Mouse (Mus musculus): ENCODE data around the gene Plekha7. TPM values are rescaled to one million over a fixed set of nuclear protein-coding genes. Genes with fewer than 3 reads are reported as not detected.

Gene Plekha7
- polyA plus RNA-seq, 1 experiment from 2014 or later: 17.4 TPM

Other genes starting within 250 kb of the Plekha7 start
- gene Gm4353, start 223.7 kb downstream of the Plekha7 start, polyA plus RNA-seq (2015; fragmentation: Nextera tagmentation; extraction: Ambion mirVana): 0.46 and 3.0 TPM in 2 replicates
- gene Rps13, start 25.8 kb upstream of the Plekha7 start, polyA plus RNA-seq (2015; fragmentation: Nextera tagmentation; extraction: Ambion mirVana): 728 and 831 TPM in 2 replicates
- 26.4 TPM in 2 replicates for gene Pik3c2a, start 135.1 kb upstream of the Plekha7 start, polyA plus RNA-seq (2015; fragmentation: Nextera tagmentation; extraction: Ambion mirVana)
- 28.6 and 29.7 TPM in 2 replicates for gene Nucb2, start 196.0 kb upstream of the Plekha7 start, polyA plus RNA-seq (2015; fragmentation: Nextera tagmentation; extraction: Ambion mirVana)

All from stomach, embryonic 15.5 days (tissue).